Mouse (Mus musculus) heart, embryonic 10.5 days (tissue): ENCODE results near the gene Mtcl1. TPM values are rescaled to one million over a fixed set of nuclear protein-coding genes. Genes with fewer than 3 reads are reported as not detected.

ENCODE experiments used
- DNase-seq: peaks from one replicate; pipeline ENCODE4 v3.0.0-alpha.2; 2017; ENCODE audit warnings: low spot score
- H3K27ac ChIP-seq: fragments of 300-500 bp; sonication (generic); 2 replicates; pipeline ENCODE4 v1.5.1; 2016; ENCODE audit warnings: mild to moderate bottlenecking
- H3K27me3 ChIP-seq: fragments of 300-500 bp; sonication (generic); 2 replicates; pipeline ENCODE4 v1.6.1; 2016; ENCODE audit warnings: mild to moderate bottlenecking; ENCODE audit not compliant: poor library complexity, insufficient read depth, severe bottlenecking
- H3K36me3 ChIP-seq: fragments of 300-500 bp; sonication (generic); 2 replicates; pipeline ENCODE4 v1.6.1; 2016; ENCODE audit warnings: mild to moderate bottlenecking, moderate library complexity
- H3K4me1 ChIP-seq: fragments of 300-500 bp; sonication (generic); 2 replicates; pipeline ENCODE4 v1.6.1; 2016; ENCODE audit warnings: mild to moderate bottlenecking
- H3K4me3 ChIP-seq: fragments of 300-500 bp; sonication (generic); 2 replicates; pipeline ENCODE4 v1.5.1; 2016; ENCODE audit warnings: mild to moderate bottlenecking, moderate library complexity
- H3K9me3 ChIP-seq: fragments of 300-500 bp; sonication (generic); 2 replicates; pipeline ENCODE4 v1.6.1; 2016; ENCODE audit warnings: mild to moderate bottlenecking, moderate library complexity
- WGBS: fragments of 180-500 bp; shearing (Covaris S2); methylation state at CpG from one replicate; pipeline ENCODE4 v1.1.7; 2016; 5-methylcytosine and 5-hydroxymethylcytosine counted together
- polyA plus RNA-seq: library from polyadenylated mRNA; unstranded; fragments of >200 nt; fragmentation: Nextera tagmentation; extraction: Ambion mirVana; gene quantifications from 2 replicates; pipeline ENCODE4 v1.2.1, GENCODE M21; 2016

Mtcl1 gene
- polyA plus RNA-seq, 1 experiment from 2014 or later: 3.7 TPM

DNA sequence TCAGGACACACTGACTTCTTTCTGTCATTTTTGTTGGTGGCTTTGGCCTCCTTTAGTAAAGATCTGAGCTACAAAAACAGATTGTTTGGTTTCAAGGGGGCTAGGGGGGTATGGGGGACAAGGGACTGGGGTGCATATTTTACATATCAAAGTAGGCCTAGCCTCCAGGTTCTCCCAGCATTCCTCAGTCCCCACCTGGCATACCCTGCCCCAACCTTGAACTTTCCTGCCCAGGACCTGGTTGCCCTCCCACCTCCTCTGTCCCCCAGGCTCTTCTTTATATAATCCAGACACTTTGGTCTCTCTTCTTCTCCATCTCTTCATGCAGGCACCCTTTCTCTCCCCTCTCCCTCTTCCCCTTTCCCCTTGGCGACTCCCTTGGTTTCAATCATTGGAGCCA lies 23.7 kb upstream of the Mtcl1 start:
- 92% methylated on average over 1 of the region's 1 CpGs for WGBS
- H3K27ac ChIP-seq: no peak overlapping the region
- 0 out of 2 replicates have a peak, but pooled peaks cover 4% of the 10 kb centered on the region for H3K4me1 ChIP-seq

DNA sequence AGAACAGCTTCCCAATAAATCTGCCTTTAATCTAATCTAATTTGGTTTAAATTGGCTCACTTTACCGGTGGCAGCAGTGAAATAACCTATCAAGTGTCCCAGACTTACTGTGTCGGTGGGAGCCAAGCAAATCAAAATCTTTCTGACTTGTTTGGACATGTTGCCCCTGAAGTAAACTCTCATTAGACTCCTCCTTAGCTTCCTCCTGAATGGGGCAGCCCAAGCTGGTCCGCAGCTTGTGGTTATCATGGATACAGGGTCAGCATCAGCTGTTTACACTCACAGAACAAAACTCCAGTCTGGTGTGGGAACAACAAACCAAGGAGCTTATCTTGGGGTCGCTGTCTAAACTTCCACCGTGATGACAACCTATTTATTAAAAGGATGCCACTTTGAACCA lies 22.2 kb upstream of the Mtcl1 start:
- H3K27ac ChIP-seq: 0 out of 2 replicates have a peak overlapping the region, but pooled peaks have one; percentile 29

More for the DNA sequence above, 23.7 kb upstream of the Mtcl1 start:
- H3K4me3 ChIP-seq: no peak overlapping the region
- peaks cover 4% of the 10 kb centered on the region; the same call in 1 of the 2 replicates for H3K9me3 ChIP-seq
- no peaks in the 10 kb centered on the region for H3K36me3 ChIP-seq
- no peaks in the 10 kb centered on the region for H3K27me3 ChIP-seq
- DNase-seq: no peak

DNA sequence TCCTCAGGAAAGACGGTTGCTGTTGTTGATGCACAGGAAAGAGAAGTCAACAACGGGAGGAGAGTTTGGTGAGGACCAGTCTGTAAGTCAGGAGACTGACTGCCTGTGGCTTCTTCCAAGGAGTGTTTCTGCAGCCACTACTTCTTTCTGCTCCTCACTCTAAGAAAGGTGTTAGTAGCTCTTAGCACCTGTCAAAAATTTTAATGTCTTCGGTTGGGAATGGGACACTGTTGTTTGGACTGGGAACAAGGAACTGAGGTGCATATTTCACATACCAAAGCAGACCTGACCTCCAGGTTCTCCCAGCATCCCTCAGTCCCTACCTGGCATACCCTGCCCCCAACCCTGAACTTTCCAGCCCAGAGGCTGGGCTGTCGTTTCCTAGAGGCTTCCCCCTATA lies 21.7 kb upstream of the Mtcl1 start:
- DNase-seq: no peak
- H3K27me3 ChIP-seq: no peaks in the 10 kb centered on the region
- H3K4me3 ChIP-seq: no peak overlapping the region
- 71% methylated on average over 4 of the region's 4 CpGs for WGBS
- peaks cover 4% of the 10 kb centered on the region; the same call in 1 of the 2 replicates for H3K9me3 ChIP-seq
- H3K27ac ChIP-seq: no peak overlapping the region
- 0 out of 2 replicates have a peak, but pooled peaks cover 4% of the 10 kb centered on the region for H3K4me1 ChIP-seq
- H3K36me3 ChIP-seq: no peaks in the 10 kb centered on the region

More for the DNA sequence above, 22.2 kb upstream of the Mtcl1 start:
- Histone ChIP-seq H3K4me1 (0 out of 2 replicates have a peak, but pooled peaks cover 4% of the 10 kb centered on the region), H3K4me3 (no peak overlapping the region), H3K36me3 (no peaks in the 10 kb centered on the region), H3K27me3 (no peaks in the 10 kb centered on the region), H3K9me3 (peaks cover 4% of the 10 kb centered on the region; the same call in 1 of the 2 replicates)
- DNase-seq: no peak
- 59% methylated on average over 5 of the region's 5 CpGs for WGBS

DNA sequence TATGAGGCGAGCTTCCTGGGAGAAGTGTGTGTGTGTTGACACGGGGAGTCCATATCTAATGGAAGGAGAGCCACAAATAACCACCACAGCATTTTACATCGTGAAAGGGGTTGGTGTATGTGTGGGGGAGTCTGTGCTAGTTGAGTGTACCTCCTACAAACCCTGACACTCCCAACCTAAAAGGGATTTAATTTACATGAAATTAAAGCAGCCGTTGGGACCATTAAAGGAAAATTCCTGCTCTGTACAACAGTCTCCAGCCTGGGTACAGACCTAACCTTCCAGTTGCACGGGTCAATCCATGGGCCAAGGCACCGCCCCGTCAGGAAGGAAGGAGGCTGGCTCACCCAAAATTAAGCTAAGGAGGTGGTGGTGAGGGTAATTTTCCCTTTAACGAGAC lies 20.5 kb upstream of the Mtcl1 start:
- WGBS: 36% methylated on average over 8 of the region's 8 CpGs

DNA sequence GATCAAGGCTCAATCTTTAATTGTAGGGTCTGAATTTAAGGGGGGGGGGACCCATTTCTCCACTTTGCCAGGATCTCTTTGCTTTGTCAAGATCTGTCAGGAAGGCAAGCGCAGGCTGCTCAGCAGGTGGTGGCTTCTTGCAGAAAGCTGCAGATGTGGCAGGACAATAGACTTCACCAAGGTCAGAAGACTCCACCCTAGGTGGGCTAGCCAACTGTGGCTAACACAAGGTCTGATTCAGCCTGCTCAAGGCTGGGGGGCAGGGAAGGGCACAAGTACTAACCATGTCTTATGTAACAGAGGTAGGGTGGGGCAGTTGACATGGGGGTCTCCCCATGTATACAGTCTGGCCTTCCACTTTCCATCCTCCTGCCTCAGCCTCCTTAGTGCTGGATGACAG lies 7.7 kb upstream of the Mtcl1 start:
- Histone ChIP-seq H3K36me3 (no peaks in the 10 kb centered on the region), H3K27me3 (0 out of 2 replicates have a peak, but pooled peaks cover 6% of the 10 kb centered on the region), H3K9me3 (no peaks in the 10 kb centered on the region), H3K4me3 (no peak overlapping the region), H3K4me1 (no peaks in the 10 kb centered on the region), H3K27ac (no peak overlapping the region)
- WGBS: 66% methylated on average over 1 of the region's 1 CpGs
- no peak for DNase-seq

More for the DNA sequence above, 20.5 kb upstream of the Mtcl1 start:
- no peak for DNase-seq
- Histone ChIP-seq H3K36me3 (no peaks in the 10 kb centered on the region), H3K4me1 (0 out of 2 replicates have a peak, but pooled peaks cover 4% of the 10 kb centered on the region), H3K27me3 (no peaks in the 10 kb centered on the region), H3K9me3 (peaks cover 4% of the 10 kb centered on the region; the same call in 1 of the 2 replicates), H3K4me3 (no peak overlapping the region), H3K27ac (no peak overlapping the region)

DNA sequence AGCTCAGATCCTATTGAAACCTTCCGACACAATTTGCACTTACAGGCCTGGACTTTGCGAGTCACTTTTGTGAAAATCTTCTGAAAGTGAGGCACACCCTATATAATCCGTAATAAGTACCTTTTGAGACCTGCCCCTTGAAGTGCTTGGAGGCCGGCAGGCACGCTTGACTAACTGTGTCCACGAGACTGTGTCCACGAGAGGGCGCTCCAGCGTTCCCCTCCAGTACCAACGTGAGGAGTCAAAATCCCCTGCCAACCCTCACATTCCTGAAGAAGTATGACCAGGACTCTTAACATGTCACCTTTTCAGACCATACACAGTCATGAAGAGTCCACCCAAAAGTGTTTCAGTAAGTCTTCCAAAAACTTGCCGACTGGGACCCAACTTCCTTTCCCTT lies 1.6 kb upstream of the Mtcl1 start:
- 3% methylated on average over 11 of the region's 11 CpGs for whole genome bisulfite sequencing
- H3K9me3 ChIP-seq: no peaks in the 10 kb centered on the region
- H3K27ac ChIP-seq: no peak overlapping the region
- H3K4me1 ChIP-seq: peaks cover 36% of the 10 kb centered on the region
- peaks cover 44% of the 10 kb centered on the region for H3K27me3 ChIP-seq
- no peak overlapping the region for H3K4me3 ChIP-seq
- DNase-seq: peak; percentile 93
- no peaks in the 10 kb centered on the region for H3K36me3 ChIP-seq

DNA sequence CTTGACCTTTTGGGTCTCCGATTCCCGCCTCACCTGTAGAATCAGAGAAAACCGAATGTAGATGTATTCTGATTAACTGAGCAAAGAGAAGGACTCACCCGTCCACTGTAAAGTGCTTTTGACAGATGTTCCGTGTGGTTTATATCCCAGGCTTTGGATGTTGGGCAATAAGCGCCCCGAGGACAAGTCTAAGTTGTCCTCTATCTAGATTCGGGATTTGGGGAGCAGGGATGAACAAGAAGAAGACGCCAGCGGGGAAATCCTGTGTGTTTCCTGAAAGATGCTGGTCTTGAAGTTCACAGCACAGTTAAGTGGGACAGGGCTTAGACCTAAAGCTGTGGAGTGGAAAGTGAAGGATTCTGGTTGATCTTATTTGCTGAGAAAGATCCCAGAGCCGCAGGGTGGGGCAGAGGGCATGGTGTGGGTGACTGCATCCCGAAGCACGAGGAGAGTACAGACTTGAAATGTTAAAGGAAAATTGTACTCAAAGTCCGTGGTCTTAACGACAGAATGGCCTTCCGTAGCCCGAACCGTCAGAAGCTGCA lies 1.0 kb upstream of the Mtcl1 start:
- peaks cover 46% of the 10 kb centered on the region for H3K27me3 ChIP-seq
- WGBS: 4% methylated on average over 18 of the region's 18 CpGs
- H3K4me3 ChIP-seq: peak overlapping the region; percentile 84
- no peaks in the 10 kb centered on the region for H3K36me3 ChIP-seq
- DNase-seq: no peak
- no peak overlapping the region for H3K27ac ChIP-seq
- H3K9me3 ChIP-seq: no peaks in the 10 kb centered on the region
- peaks cover 40% of the 10 kb centered on the region for H3K4me1 ChIP-seq

DNA sequence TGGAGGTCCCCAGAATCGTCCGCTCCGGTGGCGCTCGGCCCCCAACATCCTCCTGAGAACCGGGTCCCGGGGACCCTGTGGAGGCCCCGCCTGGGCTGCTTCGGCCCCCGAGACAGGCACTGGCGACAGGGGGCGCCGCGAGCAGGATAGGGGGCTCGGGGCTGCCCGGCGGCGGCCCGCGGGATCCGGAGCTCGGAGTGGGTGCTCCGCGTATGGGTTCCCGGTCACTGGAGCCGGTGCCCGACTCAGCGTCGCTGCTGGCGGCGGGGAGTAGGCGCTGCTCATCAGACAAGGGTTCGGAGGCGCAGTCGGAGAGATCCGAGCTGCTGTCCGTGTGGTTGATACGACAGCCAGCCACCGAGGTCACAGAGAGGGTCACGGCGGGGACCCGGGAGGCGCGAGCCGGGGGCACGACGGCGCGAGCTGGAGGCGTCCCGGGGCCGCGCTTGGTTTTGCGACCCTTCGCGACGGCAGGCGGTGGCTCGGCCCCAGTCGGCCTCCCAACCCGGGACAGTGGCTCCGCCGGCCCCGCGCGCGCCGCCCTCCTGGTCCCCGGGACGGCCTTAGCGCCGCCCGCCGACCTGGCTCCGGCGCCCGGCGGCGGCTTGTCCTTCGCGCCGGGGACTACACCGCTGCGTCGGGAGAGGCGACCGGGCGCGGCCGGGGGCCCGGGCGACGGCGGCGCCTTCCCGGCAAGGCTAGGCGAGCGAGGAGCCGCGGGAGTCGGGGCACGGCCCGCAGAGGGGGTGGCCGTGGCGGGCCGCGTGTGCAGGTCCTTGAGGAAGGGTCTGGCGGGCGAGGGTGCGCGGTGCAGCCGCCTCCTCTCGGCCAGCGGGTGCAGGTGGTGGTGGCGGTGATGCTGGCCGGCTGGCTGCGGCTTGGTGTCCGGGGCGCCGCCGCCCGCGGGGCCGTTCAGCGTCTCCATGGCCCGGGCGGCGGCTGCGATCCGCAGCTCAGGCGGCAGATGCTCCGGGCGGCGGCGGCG lies 837 bp downstream of the Mtcl1 start:
- DNase-seq: peak; percentile 78
- peaks cover 40% of the 10 kb centered on the region for H3K4me1 ChIP-seq
- peaks cover 46% of the 10 kb centered on the region for H3K27me3 ChIP-seq

DNA sequence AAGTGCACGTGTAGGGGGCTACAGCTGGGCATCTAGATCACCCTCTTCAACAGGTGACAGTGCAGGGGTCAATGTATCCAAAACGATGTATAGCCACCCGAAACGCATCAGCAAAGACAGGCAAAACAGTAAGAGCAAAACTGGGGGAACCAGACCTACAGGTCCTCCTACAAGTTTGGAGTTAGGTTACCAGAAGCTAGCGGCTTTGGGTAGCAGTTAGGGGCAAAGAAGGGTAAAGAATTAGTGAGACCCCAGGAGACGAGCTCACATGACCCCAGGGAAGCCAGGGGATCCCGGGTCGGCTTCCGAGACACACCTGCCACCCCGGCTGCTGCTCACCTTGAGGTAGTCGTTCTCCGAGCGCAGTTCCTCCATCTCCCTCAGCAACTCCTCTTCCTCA lies 1.6 kb downstream of the Mtcl1 start:
- Histone ChIP-seq H3K27me3 (peaks cover 46% of the 10 kb centered on the region), H3K36me3 (no peaks in the 10 kb centered on the region), H3K9me3 (no peaks in the 10 kb centered on the region), H3K27ac (peak overlapping the region; percentile 89), H3K4me1 (peaks cover 40% of the 10 kb centered on the region), H3K4me3 (peak overlapping the region; percentile 84)
- DNase-seq: no peak
- WGBS: 2% methylated on average over 13 of the region's 13 CpGs

More for the DNA sequence above, 837 bp downstream of the Mtcl1 start:
- Histone ChIP-seq H3K9me3 (no peaks in the 10 kb centered on the region), H3K36me3 (no peaks in the 10 kb centered on the region), H3K27ac (peak overlapping the region; percentile 89), H3K4me3 (peak overlapping the region; percentile 84)
- under 1% methylated on average over 135 of the region's 136 CpGs for WGBS

DNA sequence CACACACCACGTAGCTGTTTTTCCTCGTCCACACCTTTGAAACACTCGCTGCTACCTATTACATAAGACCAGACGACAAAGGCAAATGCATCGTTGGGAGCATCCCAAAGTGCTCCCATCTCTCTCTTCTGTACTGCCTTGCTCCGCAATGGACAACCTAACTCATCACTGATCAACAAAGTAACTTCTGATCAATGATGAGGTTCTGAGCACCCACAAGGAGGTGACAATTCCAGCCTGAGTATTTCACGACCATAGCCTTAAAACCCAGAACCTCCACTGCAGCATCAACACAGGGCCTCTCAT lies 2.6 kb downstream of the Mtcl1 start:
- Histone ChIP-seq H3K9me3 (no peaks in the 10 kb centered on the region), H3K4me3 (no peak overlapping the region), H3K27ac (no peak overlapping the region), H3K36me3 (no peaks in the 10 kb centered on the region), H3K4me1 (peaks cover 40% of the 10 kb centered on the region), H3K27me3 (peaks cover 37% of the 10 kb centered on the region)
- DNase-seq: no peak
- 46% methylated on average over 7 of the region's 7 CpGs for WGBS

DNA sequence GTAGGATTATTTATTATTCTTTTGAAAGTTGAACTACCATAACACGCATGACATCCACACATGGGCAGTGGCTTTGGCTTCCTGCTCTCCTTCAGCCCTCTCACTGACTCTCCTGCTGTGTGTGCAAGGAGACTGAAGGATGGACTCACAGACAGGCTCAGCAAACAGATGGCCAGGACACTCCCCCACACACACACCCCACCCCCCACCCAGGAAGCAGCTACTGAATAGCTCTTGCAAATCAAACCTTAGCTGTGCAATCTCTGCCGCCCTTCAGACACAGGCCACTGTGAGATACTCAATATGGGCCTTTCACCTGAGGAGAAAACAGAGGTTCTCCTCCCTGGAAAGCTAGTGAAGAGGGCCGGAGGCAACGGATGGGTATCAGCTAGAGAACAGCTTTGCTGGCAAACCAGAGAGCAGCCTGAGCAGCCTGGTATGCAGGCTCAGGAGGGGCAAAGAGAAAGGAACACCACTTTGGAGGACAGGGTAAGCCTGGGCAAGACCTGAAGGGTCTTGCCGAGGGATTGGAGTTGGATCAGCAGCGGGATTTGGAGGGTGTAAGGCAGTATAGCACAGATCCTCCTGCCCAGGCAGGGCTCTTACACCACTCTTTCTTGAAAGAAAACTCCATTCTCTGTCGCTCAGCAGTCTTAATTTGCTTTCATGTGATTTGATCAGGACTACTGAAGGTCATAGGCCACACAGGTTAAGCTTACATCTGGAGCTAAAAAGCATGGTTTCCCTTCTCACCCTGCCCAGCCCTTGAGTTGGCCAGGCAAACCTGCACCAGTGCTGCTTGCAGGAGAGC lies 3.1 kb downstream of the Mtcl1 start:
- Histone ChIP-seq H3K9me3 (no peaks in the 10 kb centered on the region), H3K27me3 (peaks cover 37% of the 10 kb centered on the region), H3K4me3 (0 out of 2 replicates have a peak overlapping the region, but pooled peaks have one; percentile 10), H3K4me1 (peaks cover 40% of the 10 kb centered on the region), H3K27ac (no peak overlapping the region), H3K36me3 (no peaks in the 10 kb centered on the region)
- DNase-seq: no peak
- 39% methylated on average over 7 of the region's 7 CpGs for WGBS

DNA sequence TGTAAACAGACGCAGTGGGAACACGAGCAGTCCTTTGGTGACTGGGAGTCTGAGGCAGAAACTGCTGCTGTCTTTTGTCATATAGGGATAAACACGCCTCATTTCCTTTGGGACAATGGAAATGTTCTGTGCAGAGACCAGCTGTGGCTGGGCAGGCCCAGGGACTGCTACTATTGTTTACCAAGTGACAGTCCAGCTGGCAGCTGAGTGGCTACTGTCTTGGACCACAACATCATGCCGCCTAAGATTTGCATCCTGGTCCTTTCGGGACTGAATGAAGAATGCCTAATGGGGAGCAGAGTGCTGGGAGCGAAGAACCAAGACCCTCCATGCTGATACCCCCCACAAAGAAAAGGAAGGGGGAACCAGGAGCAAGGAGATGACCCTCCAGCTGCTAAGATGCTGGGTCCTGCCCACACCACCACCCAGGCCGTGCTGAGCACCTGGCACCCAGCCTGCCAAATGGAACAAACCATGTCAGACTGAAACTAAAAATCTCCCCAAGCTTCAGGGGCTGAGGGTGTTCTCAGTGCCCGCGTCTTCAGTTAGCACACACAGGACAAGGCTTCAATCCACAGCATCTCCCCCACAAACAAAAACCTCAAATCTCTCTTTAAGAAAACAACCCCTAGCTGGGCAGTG lies 5.4 kb downstream of the Mtcl1 start:
- H3K27me3 ChIP-seq: peaks cover 26% of the 10 kb centered on the region
- no peaks in the 10 kb centered on the region for H3K9me3 ChIP-seq
- WGBS: 70% methylated on average over 9 of the region's 9 CpGs
- no peak overlapping the region for H3K27ac ChIP-seq
- no peaks in the 10 kb centered on the region for H3K36me3 ChIP-seq
- no peak overlapping the region for H3K4me3 ChIP-seq
- DNase-seq: no peak
- peaks cover 30% of the 10 kb centered on the region; the same call in 1 of the 2 replicates for H3K4me1 ChIP-seq
